Mouse (Mus musculus) forebrain, embryonic 13.5 days (tissue): ENCODE results near the gene Eea1. TPM values are rescaled to one million over a fixed set of nuclear protein-coding genes. Genes with fewer than 3 reads are reported as not detected.

Experiments used
- ATAC-seq: fragments of 200-750 bp; cut with Nextera tagmentation; 2 replicates; pipeline ENCODE4 v1.8.0; 2017
- H3K27ac ChIP-seq: fragments of 300-500 bp; sonication (generic); 2 replicates; pipeline ENCODE4 v1.5.1; 2015; ENCODE audit warnings: inconsistent platforms, mild to moderate bottlenecking, moderate library complexity
- H3K27me3 ChIP-seq: fragments of 300-500 bp; sonication (generic); 2 replicates; pipeline ENCODE4 v1.6.1; 2015; ENCODE audit warnings: mild to moderate bottlenecking, inconsistent platforms
- H3K36me3 ChIP-seq: fragments of 300-500 bp; sonication (generic); 2 replicates; pipeline ENCODE4 v1.6.1; 2015; ENCODE audit warnings: mild to moderate bottlenecking, inconsistent platforms; ENCODE audit not compliant: poor library complexity, severe bottlenecking
- H3K4me1 ChIP-seq: fragments of 300-500 bp; sonication (generic); 2 replicates; pipeline ENCODE4 v1.6.1; 2015; ENCODE audit warnings: inconsistent platforms
- H3K4me2 ChIP-seq: fragments of 300-500 bp; sonication (generic); 2 replicates; pipeline ENCODE4 v1.6.1; 2015; ENCODE audit warnings: inconsistent platforms, mild to moderate bottlenecking, moderate library complexity
- H3K4me3 ChIP-seq: fragments of 300-500 bp; sonication (generic); 2 replicates; pipeline ENCODE4 v1.5.1; 2015; ENCODE audit warnings: mild to moderate bottlenecking, inconsistent platforms
- H3K9ac ChIP-seq: fragments of 300-500 bp; sonication (generic); 2 replicates; pipeline ENCODE4 v1.6.1; 2015; ENCODE audit warnings: mild to moderate bottlenecking, inconsistent platforms
- H3K9me3 ChIP-seq: fragments of 300-500 bp; sonication (generic); replicated peaks from 2 replicates; pipeline ENCODE4 v1.6.1; 2016; ENCODE audit warnings: inconsistent platforms
- WGBS: fragments of 180-500 bp; shearing (Covaris S2); methylation state at CpG from one replicate; pipeline ENCODE4 v1.1.7; 2015; 5-methylcytosine and 5-hydroxymethylcytosine counted together
- polyA plus RNA-seq: library from polyadenylated mRNA; unstranded; fragments of >200 nt; fragmentation: Nextera tagmentation; extraction: Ambion mirVana; gene quantifications from 2 replicates; pipeline ENCODE4 v1.2.1, GENCODE M21; 2015

Gene Eea1
- polyA plus RNA-seq, 1 experiment from 2014 or later = 17.5 TPM

- Histone ChIP-seq H3K4me3 (no peak overlapping the region), H3K4me2 (no peak overlapping the region), H3K27me3 (no peaks in the 10 kb centered on the region), H3K27ac (no peak overlapping the region), H3K4me1 (no peaks in the 10 kb centered on the region), H3K36me3 (no peaks in the 10 kb centered on the region), H3K9ac (no peak overlapping the region), H3K9me3 (no peaks in the 10 kb centered on the region)
- whole genome bisulfite sequencing = 91% methylated on average over 2 of the region's 2 CpGs
- ATAC-seq = no peak
These were observed 16.2 kb downstream of the Eea1 start for GRCm38 (mm10) chr10:95956629-95957028.

- H3K36me3 ChIP-seq = no peaks in the 10 kb centered on the region
- no peak overlapping the region for H3K9ac ChIP-seq
- no peaks in the 10 kb centered on the region for H3K9me3 ChIP-seq
- H3K27ac ChIP-seq = no peak overlapping the region
- no peak overlapping the region for H3K4me2 ChIP-seq
- H3K4me3 ChIP-seq = no peak overlapping the region
- H3K4me1 ChIP-seq = no peaks in the 10 kb centered on the region
- WGBS = 76% methylated on average over 1 of the region's 1 CpGs
- no peak for ATAC-seq
- H3K27me3 ChIP-seq = no peaks in the 10 kb centered on the region
These were observed 17.1 kb downstream of the Eea1 start for GRCm38 (mm10) chr10:95957574-95957973.

GRCm38 (mm10) chr10:95964679-95965078 lies 24.2 kb downstream of the Eea1 start:
- Histone ChIP-seq H3K27me3 (no peaks in the 10 kb centered on the region), H3K9me3 (no peaks in the 10 kb centered on the region), H3K9ac (no peak overlapping the region), H3K4me3 (no peak overlapping the region), H3K27ac (no peak overlapping the region), H3K4me1 (no peaks in the 10 kb centered on the region), H3K4me2 (no peak overlapping the region), H3K36me3 (no peaks in the 10 kb centered on the region)
- ATAC-seq = no peak
- 96% methylated on average over 1 of the region's 1 CpGs for WGBS

- no peak for ATAC-seq
- 88% methylated on average over 1 of the region's 1 CpGs for WGBS
- Histone ChIP-seq H3K4me1 (no peaks in the 10 kb centered on the region), H3K4me3 (no peak overlapping the region), H3K9ac (no peak overlapping the region), H3K4me2 (no peak overlapping the region), H3K36me3 (no peaks in the 10 kb centered on the region), H3K27ac (no peak overlapping the region), H3K27me3 (no peaks in the 10 kb centered on the region), H3K9me3 (no peaks in the 10 kb centered on the region)
These were observed 29.2 kb downstream of the Eea1 start for GRCm38 (mm10) chr10:95969694-95970093.

- H3K4me1 ChIP-seq = no peaks in the 10 kb centered on the region
- no peak for ATAC-seq
- 92% methylated on average over 3 of the region's 3 CpGs for WGBS
These were observed 30.3 kb downstream of the Eea1 start for GRCm38 (mm10) chr10:95970744-95971212.

GRCm38 (mm10) chr10:95971341-95971740 lies 30.9 kb downstream of the Eea1 start:
- Histone ChIP-seq H3K4me2 (no peak overlapping the region), H3K27ac (no peak overlapping the region), H3K4me1 (no peaks in the 10 kb centered on the region), H3K4me3 (no peak overlapping the region), H3K36me3 (0 out of 2 replicates have a peak, but pooled peaks cover 11% of the 10 kb centered on the region), H3K9ac (no peak overlapping the region), H3K27me3 (no peaks in the 10 kb centered on the region), H3K9me3 (no peaks in the 10 kb centered on the region)
- no peak for ATAC-seq
- 92% methylated on average over 4 of the region's 4 CpGs for WGBS

More at GRCm38 (mm10) chr10:95970744-95971212, 30.3 kb downstream of the Eea1 start:
- H3K27ac ChIP-seq = no peak overlapping the region
- no peak overlapping the region for H3K9ac ChIP-seq
- H3K4me3 ChIP-seq = no peak overlapping the region
- H3K9me3 ChIP-seq = no peaks in the 10 kb centered on the region
- H3K4me2 ChIP-seq = no peak overlapping the region
- H3K36me3 ChIP-seq = 0 out of 2 replicates have a peak, but pooled peaks cover 9% of the 10 kb centered on the region
- no peaks in the 10 kb centered on the region for H3K27me3 ChIP-seq

GRCm38 (mm10) chr10:95971942-95972341 lies 31.5 kb downstream of the Eea1 start:
- Histone ChIP-seq H3K9me3 (no peaks in the 10 kb centered on the region), H3K27me3 (no peaks in the 10 kb centered on the region), H3K4me1 (no peaks in the 10 kb centered on the region), H3K4me3 (no peak overlapping the region), H3K9ac (no peak overlapping the region), H3K4me2 (no peak overlapping the region), H3K36me3 (0 out of 2 replicates have a peak, but pooled peaks cover 13% of the 10 kb centered on the region), H3K27ac (no peak overlapping the region)
- 92% methylated on average over 3 of the region's 3 CpGs for WGBS
- ATAC-seq = no peak

GRCm38 (mm10) chr10:95974462-95974861 lies 34.0 kb downstream of the Eea1 start:
- Histone ChIP-seq H3K27ac (no peak overlapping the region), H3K4me1 (no peaks in the 10 kb centered on the region), H3K4me3 (no peak overlapping the region), H3K36me3 (0 out of 2 replicates have a peak, but pooled peaks cover 13% of the 10 kb centered on the region), H3K4me2 (no peak overlapping the region), H3K27me3 (no peaks in the 10 kb centered on the region), H3K9me3 (no peaks in the 10 kb centered on the region), H3K9ac (no peak overlapping the region)
- ATAC-seq = no peak
- 99% methylated on average over 3 of the region's 3 CpGs for WGBS

- H3K9me3 ChIP-seq = no peaks in the 10 kb centered on the region
- no peak overlapping the region for H3K27ac ChIP-seq
- 89% methylated on average over 2 of the region's 2 CpGs for WGBS
- H3K36me3 ChIP-seq = 0 out of 2 replicates have a peak, but pooled peaks cover 13% of the 10 kb centered on the region
- H3K4me3 ChIP-seq = no peak overlapping the region
- H3K4me1 ChIP-seq = no peaks in the 10 kb centered on the region
- no peak for ATAC-seq
- no peaks in the 10 kb centered on the region for H3K27me3 ChIP-seq
- H3K9ac ChIP-seq = no peak overlapping the region
- no peak overlapping the region for H3K4me2 ChIP-seq
These were observed 36.3 kb downstream of the Eea1 start for GRCm38 (mm10) chr10:95976798-95977197.

GRCm38 (mm10) chr10:95989731-95990130 lies 49.3 kb downstream of the Eea1 start:
- Histone ChIP-seq H3K9me3 (no peaks in the 10 kb centered on the region), H3K27me3 (no peaks in the 10 kb centered on the region), H3K36me3 (no peaks in the 10 kb centered on the region), H3K4me3 (no peak overlapping the region), H3K4me1 (no peaks in the 10 kb centered on the region), H3K9ac (no peak overlapping the region), H3K4me2 (no peak overlapping the region), H3K27ac (no peak overlapping the region)
- ATAC-seq = no peak
- 94% methylated on average over 1 of the region's 1 CpGs for WGBS

GRCm38 (mm10) chr10:95991176-95991575 lies 50.7 kb downstream of the Eea1 start:
- Histone ChIP-seq H3K36me3 (no peaks in the 10 kb centered on the region), H3K27me3 (no peaks in the 10 kb centered on the region), H3K9me3 (no peaks in the 10 kb centered on the region), H3K9ac (no peak overlapping the region), H3K4me3 (no peak overlapping the region), H3K4me2 (no peak overlapping the region), H3K4me1 (no peaks in the 10 kb centered on the region), H3K27ac (no peak overlapping the region)
- ATAC-seq = no peak
- 85% methylated on average over 1 of the region's 1 CpGs for WGBS

GRCm38 (mm10) chr10:96000904-96001303 lies 60.5 kb downstream of the Eea1 start:
- Histone ChIP-seq H3K27ac (no peak overlapping the region), H3K4me3 (no peak overlapping the region), H3K4me1 (no peaks in the 10 kb centered on the region), H3K9ac (no peak overlapping the region), H3K4me2 (no peak overlapping the region), H3K27me3 (no peaks in the 10 kb centered on the region), H3K9me3 (no peaks in the 10 kb centered on the region), H3K36me3 (no peaks in the 10 kb centered on the region; the same call in 1 of the 2 replicates)
- ATAC-seq = no peak
- WGBS = 80% methylated on average over 5 of the region's 5 CpGs

- Histone ChIP-seq H3K27ac (no peak overlapping the region), H3K36me3 (peaks cover 38% of the 10 kb centered on the region), H3K9ac (no peak overlapping the region), H3K9me3 (no peaks in the 10 kb centered on the region), H3K4me1 (no peaks in the 10 kb centered on the region), H3K27me3 (no peaks in the 10 kb centered on the region), H3K4me3 (no peak overlapping the region), H3K4me2 (no peak overlapping the region)
- no peak for ATAC-seq
These were observed 75.3 kb downstream of the Eea1 start for GRCm38 (mm10) chr10:96015738-96016137.
